Mouse (Mus musculus): ENCODE measurements around the gene Flywch2.
"Not testable (repeated sequence)": the region's sequence is repeated elsewhere in the genome, so short reads cannot be mapped to it uniquely, and the experiment has no call there.

Flywch2 gene

GRCm38 (mm10) chr17:23790269-23791078, 4.6 kb upstream of the Flywch2 start, which contains the start of gene Srrm2:
Gene Srrm2 (plus strand): TSS chr17:23790532.
- peak in 1 of 2 experiments; percentile 30 for DNase-seq (ENCODE audit: low spot score in 2 of 2)

- DNase-seq (ENCODE audit: low spot score in 2 of 2), result no peak
Measured at GRCm38 (mm10) chr17:23789749-23790268, 3.9 kb upstream of the Flywch2 start.

GRCm38 (mm10) chr17:23788973-23789372, 3.1 kb upstream of the Flywch2 start:
- no peak for DNase-seq (ENCODE audit: low spot score in 2 of 2)

- no peak for DNase-seq (ENCODE audit: low spot score in 2 of 2)
Measured at GRCm38 (mm10) chr17:23786510-23786931, 640 bp upstream of the Flywch2 start.

- DNase-seq (ENCODE audit: low spot score in 2 of 2), result no peak
Measured at GRCm38 (mm10) chr17:23783352-23783751, 2.5 kb downstream of the Flywch2 start.

- DNase-seq (ENCODE audit: low spot score in 2 of 2), result no peak
Measured at GRCm38 (mm10) chr17:23778447-23778846, 7.4 kb downstream of the Flywch2 start.

GRCm38 (mm10) chr17:23777141-23777540, 8.7 kb downstream of the Flywch2 start:
- no peak for DNase-seq (ENCODE audit: low spot score in 2 of 2)

GRCm38 (mm10) chr17:23776216-23776615, 9.7 kb downstream of the Flywch2 start:
- no peak for DNase-seq (ENCODE audit: low spot score in 2 of 2)

- DNase-seq (ENCODE audit: low spot score in 2 of 2), result peak; percentile 71 to 78
Measured at GRCm38 (mm10) chr17:23774090-23774489, 11.8 kb downstream of the Flywch2 start.

GRCm38 (mm10) chr17:23773676-23774075, 12.2 kb downstream of the Flywch2 start:
- DNase-seq (ENCODE audit: low spot score in 2 of 2), result no peak

GRCm38 (mm10) chr17:23772219-23772556, 13.7 kb downstream of the Flywch2 start:
- DNase-seq (ENCODE audit: low spot score in 2 of 2), result not testable (repeated sequence)

GRCm38 (mm10) chr17:23771284-23772218, 14.3 kb downstream of the Flywch2 start, which contains the start of gene Flywch1:
Gene Flywch1 (minus strand): TSS chr17:23771602.
- peak; percentile 92 to 93 for DNase-seq (ENCODE audit: low spot score in 2 of 2)

GRCm38 (mm10) chr17:23770896-23771283, 15.0 kb downstream of the Flywch2 start:
- DNase-seq (ENCODE audit: low spot score in 2 of 2), result no peak

GRCm38 (mm10) chr17:23770493-23770892, 15.4 kb downstream of the Flywch2 start:
- DNase-seq (ENCODE audit: low spot score in 2 of 2), result no peak

- no peak for DNase-seq (ENCODE audit: low spot score in 2 of 2)
Measured at GRCm38 (mm10) chr17:23762976-23763375, 22.9 kb downstream of the Flywch2 start.

GRCm38 (mm10) chr17:23761155-23761554, 24.7 kb downstream of the Flywch2 start:
- DNase-seq (ENCODE audit: low spot score in 2 of 2), result no peak

GRCm38 (mm10) chr17:23760231-23760630, 25.6 kb downstream of the Flywch2 start:
- DNase-seq (ENCODE audit: low spot score in 2 of 2), result no peak

- no peak for DNase-seq (ENCODE audit: low spot score in 2 of 2)
Measured at GRCm38 (mm10) chr17:23758801-23759200, 27.1 kb downstream of the Flywch2 start.

GRCm38 (mm10) chr17:23757581-23757980, 28.3 kb downstream of the Flywch2 start:
- no peak for DNase-seq (ENCODE audit: low spot score in 2 of 2)

- DNase-seq (ENCODE audit: low spot score in 2 of 2), result no peak
Measured at GRCm38 (mm10) chr17:23755689-23756088, 30.2 kb downstream of the Flywch2 start.

GRCm38 (mm10) chr17:23749400-23750191, 36.3 kb downstream of the Flywch2 start:
- no peak for DNase-seq (ENCODE audit: low spot score in 2 of 2)
